Mouse (Mus musculus) kidney, adult 2 months (tissue): ENCODE results near the gene Yipf2.

Source experiments
- CTCF ChIP-seq: fragments of 200-500 bp; conservative IDR thresholded peaks from 2 replicates; pipeline ENCODE4 v1.5.1; 2011; ENCODE audit warnings: low read depth, mild to moderate bottlenecking, control low read depth, low read length, moderate library complexity, mixed read lengths; ENCODE audit not compliant: insufficient read depth, insufficient read length
- POLR2A ChIP-seq: fragments of 200-500 bp; IDR thresholded peaks from one replicate; pipeline ENCODE4 v1.6.1; 2011; ENCODE audit warnings: low read depth, low read length, control low read depth

- TF ChIP-seq CTCF = no peak
- no peak for TF ChIP-seq POLR2A
These were observed 46.4 kb upstream of the Yipf2 start for GRCm38 (mm10) chr9:21639031-21639430.
